Mouse (Mus musculus): ENCODE measurements around the gene Lmbr1l. TPM values are rescaled to one million over a fixed set of nuclear protein-coding genes. Genes with fewer than 3 reads are reported as not detected.
A peak's percentile ranks its signal among the peaks of the same experiment; 100 is the strongest.
"Not testable (repeated sequence)": the region's sequence is repeated elsewhere in the genome, so short reads cannot be mapped to it uniquely, and the experiment has no call there.

The Lmbr1l gene
- polyA plus RNA-seq, 1 experiment from 2014 or later: 3.9 TPM

- DNase-seq; H3K9me3 ChIP-seq (replicated peaks); H3K36me3 ChIP-seq; H3K27ac ChIP-seq; H3K9ac ChIP-seq; ATAC-seq (ENCODE audit: low read depth): not testable (repeated sequence)
- Histone ChIP-seq H3K4me3 (replicated peaks) (0 out of 2 replicates have a peak overlapping the region, but pooled peaks have one; percentile 77), H3K4me1 (replicated peaks) (peaks cover 29% of the 10 kb centered on the region), H3K27me3 (peaks cover 20% of the 10 kb centered on the region), H3K4me2 (peak overlapping the region; percentile 90)
- 84% methylated on average over 11 of the region's 15 CpGs for WGBS (ENCODE audit: insufficient replicate concordance)
Measured at GRCm38 (mm10) chr15:98951122-98952062, 33.4 kb upstream of the Lmbr1l start.

- Histone ChIP-seq H3K4me3 (replicated peaks) (no peak overlapping the region), H3K27me3 (peaks cover 14% of the 10 kb centered on the region), H3K36me3 (no peaks in the 10 kb centered on the region), H3K4me1 (replicated peaks) (peaks cover 23% of the 10 kb centered on the region), H3K9me3 (replicated peaks) (no peaks in the 10 kb centered on the region), H3K4me2 (no peak overlapping the region), H3K9ac (no peak overlapping the region), H3K27ac (no peak overlapping the region)
- WGBS (ENCODE audit: insufficient replicate concordance): 68% methylated on average over 3 of the region's 3 CpGs
- DNase-seq (no peak), ATAC-seq (ENCODE audit: low read depth) (no peak)
Measured at GRCm38 (mm10) chr15:98949607-98949892, 31.5 kb upstream of the Lmbr1l start.

DNA sequence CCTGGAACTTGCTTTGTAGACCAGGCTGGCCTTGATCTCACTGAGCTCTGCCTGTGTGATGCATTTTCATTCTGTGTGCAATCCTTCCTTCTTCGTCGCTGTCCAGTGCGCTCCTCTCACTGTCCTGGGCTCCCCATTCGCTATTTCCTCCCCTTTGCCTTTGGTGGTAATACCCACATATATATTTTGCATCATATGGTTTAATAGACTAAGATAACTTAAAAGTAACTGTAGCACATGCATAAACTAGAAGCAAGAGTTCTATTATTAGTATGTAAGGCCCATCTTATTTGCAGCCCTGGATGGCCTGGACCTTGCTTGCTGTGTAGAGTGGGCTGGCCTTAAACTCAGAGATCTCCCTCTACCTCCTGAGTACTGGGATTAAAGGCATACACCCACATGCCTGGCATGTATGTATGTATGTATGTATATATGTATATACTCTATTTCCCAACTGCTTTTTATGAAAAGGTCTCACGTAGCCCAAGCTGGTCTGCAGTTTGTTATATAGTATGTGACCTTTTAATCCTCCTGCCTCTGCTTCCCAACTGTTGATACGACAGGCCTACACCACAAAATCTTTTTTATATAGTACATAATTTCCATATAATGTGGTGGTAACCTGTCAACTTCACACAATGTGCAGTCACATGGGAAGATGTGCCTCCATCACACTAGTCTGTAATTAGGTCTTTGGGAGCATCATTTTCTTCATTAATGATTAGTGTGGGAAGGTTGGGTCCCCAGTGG lies 31.0 kb upstream of the Lmbr1l start:
- H3K4me1 ChIP-seq (replicated peaks): peaks cover 19% of the 10 kb centered on the region
- ATAC-seq (ENCODE audit: low read depth) (no peak), DNase-seq (no peak)
- H3K9ac ChIP-seq: no peak overlapping the region
- no peaks in the 10 kb centered on the region for H3K9me3 ChIP-seq (replicated peaks)
- no peak overlapping the region for H3K4me2 ChIP-seq
- H3K27ac ChIP-seq: no peak overlapping the region
- no peaks in the 10 kb centered on the region for H3K36me3 ChIP-seq
- no peak overlapping the region for H3K4me3 ChIP-seq (replicated peaks)
- WGBS (ENCODE audit: insufficient replicate concordance): 74% methylated on average over 6 of the region's 6 CpGs
- peaks cover 10% of the 10 kb centered on the region for H3K27me3 ChIP-seq

DNA sequence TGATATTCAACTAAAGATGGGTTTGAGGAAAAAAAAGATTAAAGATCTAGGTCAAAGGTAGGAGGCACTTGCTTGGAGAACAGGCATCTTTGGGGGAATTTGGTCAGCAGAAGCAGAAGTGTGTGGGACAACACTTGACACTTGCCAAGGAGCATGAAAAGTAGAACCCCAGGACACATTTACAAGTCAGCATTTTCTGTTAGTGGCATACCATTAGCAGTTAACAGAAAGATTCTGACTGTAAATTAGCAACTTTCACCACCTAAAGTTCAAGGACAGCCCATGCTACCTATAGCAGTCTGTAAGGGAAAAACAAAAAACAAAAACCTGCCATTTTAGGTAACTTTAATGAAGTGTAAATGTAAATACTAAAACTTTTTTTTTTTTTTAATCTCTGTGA lies 30.4 kb upstream of the Lmbr1l start:
- Histone ChIP-seq H3K9me3 (replicated peaks) (no peaks in the 10 kb centered on the region), H3K4me2 (no peak overlapping the region), H3K4me1 (replicated peaks) (peaks cover 14% of the 10 kb centered on the region), H3K36me3 (no peaks in the 10 kb centered on the region), H3K27ac (no peak overlapping the region), H3K4me3 (replicated peaks) (no peak overlapping the region), H3K27me3 (peaks cover 5% of the 10 kb centered on the region), H3K9ac (no peak overlapping the region)
- no peak for ATAC-seq (ENCODE audit: low read depth)
- no peak for DNase-seq

DNA sequence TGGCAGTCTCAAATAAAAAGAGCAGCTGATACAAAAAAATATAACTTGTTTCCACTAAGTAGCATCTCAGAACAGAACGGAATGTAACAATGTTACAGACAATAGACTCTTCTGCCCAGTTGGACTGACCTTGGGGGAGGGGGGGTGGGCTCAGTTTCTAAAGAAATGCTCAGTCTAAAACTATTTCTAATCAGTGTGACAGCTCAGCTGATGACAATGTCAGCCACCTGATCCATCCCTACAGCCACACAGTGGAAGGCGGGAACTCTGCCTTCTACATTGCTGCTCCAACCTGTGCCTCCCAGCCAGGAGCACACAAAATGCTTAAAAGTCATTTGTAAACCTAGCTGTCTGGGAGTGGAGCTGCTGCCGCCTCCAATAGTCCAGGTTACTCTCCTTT lies 29.9 kb upstream of the Lmbr1l start:
- H3K27ac ChIP-seq: no peak overlapping the region
- no peaks in the 10 kb centered on the region for H3K27me3 ChIP-seq
- no peaks in the 10 kb centered on the region for H3K9me3 ChIP-seq (replicated peaks)
- 70% methylated on average over 3 of the region's 3 CpGs for WGBS (ENCODE audit: insufficient replicate concordance)
- no peak overlapping the region for H3K9ac ChIP-seq
- no peaks in the 10 kb centered on the region for H3K36me3 ChIP-seq
- H3K4me1 ChIP-seq (replicated peaks): peaks cover 9% of the 10 kb centered on the region
- H3K4me3 ChIP-seq (replicated peaks): no peak overlapping the region
- DNase-seq (no peak), ATAC-seq (ENCODE audit: low read depth) (no peak)
- no peak overlapping the region for H3K4me2 ChIP-seq

- no peak overlapping the region for H3K4me2 ChIP-seq
- no peak for ATAC-seq (ENCODE audit: low read depth)
Measured at GRCm38 (mm10) chr15:98943133-98943532, 25.1 kb upstream of the Lmbr1l start.

GRCm38 (mm10) chr15:98942081-98942480 lies 24.1 kb upstream of the Lmbr1l start:
- Histone ChIP-seq H3K9me3 (replicated peaks) (no peaks in the 10 kb centered on the region), H3K27ac (no peak overlapping the region), H3K9ac (no peak overlapping the region), H3K4me3 (replicated peaks) (no peak overlapping the region), H3K27me3 (no peaks in the 10 kb centered on the region), H3K4me1 (replicated peaks) (0 out of 2 replicates have a peak, but pooled peaks cover 12% of the 10 kb centered on the region), H3K36me3 (no peaks in the 10 kb centered on the region), H3K4me2 (no peak overlapping the region)
- ATAC-seq (ENCODE audit: low read depth) (no peak), DNase-seq (no peak)
- WGBS (ENCODE audit: insufficient replicate concordance): 68% methylated on average over 4 of the region's 4 CpGs

More at GRCm38 (mm10) chr15:98943133-98943532, 25.1 kb upstream of the Lmbr1l start:
- no peak overlapping the region for H3K27ac ChIP-seq
- no peak overlapping the region for H3K9ac ChIP-seq
- WGBS (ENCODE audit: insufficient replicate concordance): 78% methylated on average over 4 of the region's 4 CpGs
- DNase-seq: no peak
- H3K36me3 ChIP-seq: no peaks in the 10 kb centered on the region
- H3K4me3 ChIP-seq (replicated peaks): no peak overlapping the region
- 0 out of 2 replicates have a peak, but pooled peaks cover 9% of the 10 kb centered on the region for H3K4me1 ChIP-seq (replicated peaks)
- no peaks in the 10 kb centered on the region for H3K27me3 ChIP-seq
- H3K9me3 ChIP-seq (replicated peaks): no peaks in the 10 kb centered on the region

GRCm38 (mm10) chr15:98941539-98941938 lies 23.5 kb upstream of the Lmbr1l start:
- Histone ChIP-seq H3K4me1 (replicated peaks) (0 out of 2 replicates have a peak, but pooled peaks cover 14% of the 10 kb centered on the region), H3K9me3 (replicated peaks) (no peaks in the 10 kb centered on the region), H3K4me2 (no peak overlapping the region), H3K27ac (no peak overlapping the region), H3K9ac (no peak overlapping the region), H3K27me3 (no peaks in the 10 kb centered on the region), H3K36me3 (no peaks in the 10 kb centered on the region), H3K4me3 (replicated peaks) (no peak overlapping the region)
- ATAC-seq (ENCODE audit: low read depth): no peak
- 79% methylated on average over 2 of the region's 2 CpGs for WGBS (ENCODE audit: insufficient replicate concordance)
- no peak for DNase-seq

DNA sequence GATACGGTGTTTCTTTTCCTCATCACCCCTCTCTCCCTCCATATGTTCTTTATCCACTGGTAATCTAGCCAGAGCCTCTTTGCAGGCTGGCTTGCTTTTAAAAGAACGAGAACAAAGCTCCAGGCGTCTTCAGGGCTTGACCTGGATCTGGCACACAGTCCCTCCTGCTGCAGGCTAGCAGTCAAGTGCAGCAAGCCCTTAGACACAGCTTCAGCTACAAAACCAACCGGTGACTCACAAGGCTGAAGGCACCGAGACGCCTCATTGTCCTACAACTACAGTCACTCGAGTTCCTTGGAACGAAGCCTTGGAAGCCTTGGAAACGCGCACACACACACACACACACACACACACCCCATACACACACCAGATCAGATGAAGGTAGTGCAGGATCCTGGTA lies 22.8 kb upstream of the Lmbr1l start:
- Histone ChIP-seq H3K36me3 (no peaks in the 10 kb centered on the region), H3K4me3 (replicated peaks) (no peak overlapping the region), H3K27ac (no peak overlapping the region), H3K9me3 (replicated peaks) (no peaks in the 10 kb centered on the region), H3K27me3 (no peaks in the 10 kb centered on the region), H3K4me2 (no peak overlapping the region), H3K9ac (no peak overlapping the region), H3K4me1 (replicated peaks) (peaks cover 20% of the 10 kb centered on the region)
- DNase-seq (no peak), ATAC-seq (ENCODE audit: low read depth) (no peak)
- WGBS (ENCODE audit: insufficient replicate concordance): 68% methylated on average over 10 of the region's 10 CpGs

DNA sequence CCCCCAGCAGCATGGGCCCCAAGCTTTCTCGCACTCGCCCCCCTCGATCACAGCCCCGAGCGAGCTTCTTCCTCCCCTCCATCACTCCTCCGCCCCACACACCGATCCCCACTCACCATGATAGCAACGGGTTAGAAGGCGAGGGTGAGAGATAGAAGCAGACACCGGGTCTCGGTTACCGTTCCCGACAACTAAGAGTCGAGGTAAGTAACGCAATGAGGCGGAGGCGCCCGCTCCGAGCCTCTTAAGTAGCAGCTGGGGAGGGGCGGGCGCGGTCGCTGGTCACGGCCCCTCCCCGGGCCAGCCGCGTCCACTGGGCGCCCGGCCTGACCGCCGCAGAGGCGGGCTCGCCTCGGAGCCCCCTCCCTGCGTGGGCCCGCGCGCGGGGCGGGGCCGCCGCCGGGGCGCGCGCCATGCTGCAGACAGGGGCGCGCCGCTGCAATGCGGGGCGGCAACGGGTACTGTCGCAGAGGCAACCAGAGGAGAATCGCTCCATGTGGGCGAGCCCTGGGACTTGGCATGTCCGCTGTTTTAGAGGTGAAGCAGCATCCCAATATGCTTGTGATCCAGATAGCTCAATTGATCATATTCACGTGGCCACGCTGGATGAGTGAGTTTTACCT lies 16.3 kb upstream of the Lmbr1l start, which contains the start of gene Tuba1b:
TSS of gene Tuba1b (minus strand) at position 349 of the 623 bp plus-strand sequence.
- Histone ChIP-seq H3K36me3 (peaks cover 23% of the 10 kb centered on the region), H3K4me2 (peak within 1 kb of the TSS; percentile 94), H3K27ac (peak within 1 kb of the TSS; percentile 98), H3K9ac (peak within 1 kb of the TSS; percentile 93), H3K4me1 (replicated peaks) (peaks cover 39% of the 10 kb centered on the region), H3K9me3 (replicated peaks) (no peaks in the 10 kb centered on the region), H3K27me3 (no peaks in the 10 kb centered on the region), H3K4me3 (replicated peaks) (peak within 1 kb of the TSS; percentile 85)
- 0% methylated on average over 38 of the region's 58 CpGs for WGBS (ENCODE audit: insufficient replicate concordance)
- DNase-seq (peak; percentile 88), ATAC-seq (ENCODE audit: low read depth) (peak; percentile 94)

DNA sequence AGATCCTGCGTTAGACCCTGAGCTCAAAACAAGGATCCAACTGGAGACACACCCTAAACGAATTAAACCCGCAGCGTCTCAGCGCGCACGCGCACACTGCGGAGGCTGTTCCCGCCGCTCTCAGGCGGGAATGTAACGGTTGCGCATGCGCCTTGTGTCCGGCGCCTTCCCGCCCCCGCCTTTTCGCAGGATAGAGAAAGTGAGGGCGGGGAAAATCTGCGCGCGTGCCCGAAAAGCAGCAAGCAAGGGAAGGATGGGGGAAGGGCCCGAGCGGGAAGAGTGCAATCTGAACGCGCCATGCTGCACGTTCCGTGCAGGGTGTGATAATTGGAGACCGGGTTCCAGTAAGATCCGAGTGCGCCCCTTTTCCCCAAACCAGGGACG lies 15.8 kb upstream of the Lmbr1l start:
- Histone ChIP-seq H3K4me1 (replicated peaks) (peaks cover 42% of the 10 kb centered on the region), H3K27ac (peak overlapping the region; percentile 98), H3K9me3 (replicated peaks) (no peaks in the 10 kb centered on the region), H3K36me3 (peaks cover 23% of the 10 kb centered on the region), H3K4me2 (peak overlapping the region; percentile 94), H3K27me3 (no peaks in the 10 kb centered on the region), H3K9ac (peak overlapping the region; percentile 93), H3K4me3 (replicated peaks) (peak overlapping the region; percentile 85)
- DNase-seq: peak; percentile 92
- under 1% methylated on average over 35 of the region's 35 CpGs for WGBS (ENCODE audit: insufficient replicate concordance)
- ATAC-seq (ENCODE audit: low read depth): peak; percentile 69
